Mouse (Mus musculus): ENCODE results near the gene Smyd3. TPM values are rescaled to one million over a fixed set of nuclear protein-coding genes. Genes with fewer than 3 reads are reported as not detected.
"Not testable (repeated sequence)": the region's sequence is repeated elsewhere in the genome, so short reads cannot be mapped to it uniquely, and the experiment has no call there.

Smyd3 gene
- polyA plus RNA-seq, 1 experiment from 2014 or later: 18.8 TPM

GRCm38 (mm10) chr1:179548996-179549752 is 31.3 kb upstream of the Smyd3 start:
- Histone ChIP-seq H3K36me3 (no peaks in the 10 kb centered on the region), H3K4me1 (peaks cover 25% of the 10 kb centered on the region), H3K4me2 (replicated peaks) (no peak overlapping the region), H3K4me3 (no peak overlapping the region), H3K9ac (no peak overlapping the region), H3K9me3 (no peaks in the 10 kb centered on the region), H3K27ac (no peak overlapping the region), H3K27me3 (replicated peaks) (no peaks in the 10 kb centered on the region)
- no peak for ATAC-seq (ENCODE audit: low FRiP score, low read depth)
- 91% methylated on average over 5 of the region's 5 CpGs for WGBS

- Histone ChIP-seq H3K4me2 (replicated peaks) (peak overlapping the region; percentile 86), H3K9ac (0 out of 2 replicates have a peak overlapping the region, but pooled peaks have one; percentile 17), H3K4me3 (0 out of 2 replicates have a peak overlapping the region, but pooled peaks have one; percentile 7), H3K27me3 (replicated peaks) (no peaks in the 10 kb centered on the region), H3K9me3 (no peaks in the 10 kb centered on the region), H3K27ac (no peak overlapping the region), H3K4me1 (peaks cover 26% of the 10 kb centered on the region), H3K36me3 (no peaks in the 10 kb centered on the region)
- ATAC-seq (ENCODE audit: low FRiP score, low read depth): no peak
- 67% methylated on average over 11 of the region's 11 CpGs for WGBS
These were observed 30.4 kb upstream of the Smyd3 start for GRCm38 (mm10) chr1:179548220-179548619.

- 16% methylated on average over 5 of the region's 5 CpGs for WGBS
- Histone ChIP-seq H3K4me2 (replicated peaks) (peak overlapping the region; percentile 86), H3K9me3 (no peaks in the 10 kb centered on the region), H3K27me3 (replicated peaks) (no peaks in the 10 kb centered on the region), H3K4me1 (peaks cover 26% of the 10 kb centered on the region), H3K36me3 (no peaks in the 10 kb centered on the region), H3K4me3 (peak overlapping the region; percentile 71), H3K9ac (peak overlapping the region; percentile 65), H3K27ac (no peak overlapping the region)
- ATAC-seq (ENCODE audit: low FRiP score, low read depth): no peak
These were observed 29.3 kb upstream of the Smyd3 start for GRCm38 (mm10) chr1:179547176-179547575.

GRCm38 (mm10) chr1:179546551-179546917 is 28.7 kb upstream of the Smyd3 start:
- Histone ChIP-seq H3K4me3 (peak overlapping the region; percentile 71), H3K27ac (peak overlapping the region; percentile 90), H3K27me3 (replicated peaks) (no peaks in the 10 kb centered on the region), H3K9me3 (no peaks in the 10 kb centered on the region), H3K4me2 (replicated peaks) (peak overlapping the region; percentile 86), H3K4me1 (peaks cover 26% of the 10 kb centered on the region), H3K36me3 (no peaks in the 10 kb centered on the region; the same call in 1 of the 2 replicates), H3K9ac (peak overlapping the region; percentile 65)
- ATAC-seq (ENCODE audit: low FRiP score, low read depth): peak; percentile 84
- WGBS: under 1% methylated on average over 44 of the region's 44 CpGs

GRCm38 (mm10) chr1:179545768-179546550 is 28.1 kb upstream of the Smyd3 start, which contains the start of the genes Tfb2m and Cnst:
Tfb2m (minus strand) TSS chr1:179546267.
Cnst (plus strand) TSS chr1:179546370.
- Histone ChIP-seq H3K9ac (peak within 1 kb of the TSS; percentile 65), H3K27ac (peak within 1 kb of the TSS; percentile 90), H3K4me1 (peaks cover 26% of the 10 kb centered on the region), H3K4me3 (peak within 1 kb of the TSS; percentile 71), H3K4me2 (replicated peaks) (peak within 1 kb of the TSS; percentile 86)
- H3K27me3 ChIP-seq (replicated peaks); H3K9me3 ChIP-seq; H3K36me3 ChIP-seq: not testable (repeated sequence)
- ATAC-seq (ENCODE audit: low FRiP score, low read depth): peak; percentile 99
- under 1% methylated on average over 69 of the region's 69 CpGs for WGBS

- ATAC-seq (ENCODE audit: low FRiP score, low read depth): no peak
- Histone ChIP-seq H3K27ac (no peak overlapping the region), H3K9me3 (no peaks in the 10 kb centered on the region), H3K27me3 (replicated peaks) (no peaks in the 10 kb centered on the region), H3K4me2 (replicated peaks) (no peak overlapping the region), H3K4me3 (no peak overlapping the region), H3K36me3 (peaks cover 10% of the 10 kb centered on the region), H3K4me1 (peaks cover 11% of the 10 kb centered on the region), H3K9ac (no peak overlapping the region)
- WGBS: 66% methylated on average over 3 of the region's 3 CpGs
These were observed 23.7 kb upstream of the Smyd3 start for GRCm38 (mm10) chr1:179541502-179541901.

GRCm38 (mm10) chr1:179539887-179540286 is 22.0 kb upstream of the Smyd3 start:
- Histone ChIP-seq H3K9me3 (no peaks in the 10 kb centered on the region), H3K4me1 (peaks cover 5% of the 10 kb centered on the region), H3K4me3 (no peak overlapping the region), H3K9ac (no peak overlapping the region), H3K27ac (no peak overlapping the region), H3K36me3 (peaks cover 12% of the 10 kb centered on the region), H3K27me3 (replicated peaks) (no peaks in the 10 kb centered on the region), H3K4me2 (replicated peaks) (no peak overlapping the region)
- 81% methylated on average over 3 of the region's 3 CpGs for WGBS
- ATAC-seq (ENCODE audit: low FRiP score, low read depth): no peak

- Histone ChIP-seq H3K9ac (no peak overlapping the region), H3K4me2 (replicated peaks) (no peak overlapping the region), H3K27me3 (replicated peaks) (no peaks in the 10 kb centered on the region), H3K9me3 (no peaks in the 10 kb centered on the region), H3K36me3 (peaks cover 14% of the 10 kb centered on the region), H3K27ac (no peak overlapping the region), H3K4me1 (no peaks in the 10 kb centered on the region), H3K4me3 (no peak overlapping the region)
- 94% methylated on average over 3 of the region's 3 CpGs for WGBS
- no peak for ATAC-seq (ENCODE audit: low FRiP score, low read depth)
These were observed 21.2 kb upstream of the Smyd3 start for GRCm38 (mm10) chr1:179539054-179539453.

- Histone ChIP-seq H3K4me1 (peaks cover 4% of the 10 kb centered on the region; the same call in 1 of the 2 replicates), H3K36me3 (no peaks in the 10 kb centered on the region), H3K27me3 (replicated peaks) (no peaks in the 10 kb centered on the region), H3K9ac (no peak overlapping the region), H3K27ac (no peak overlapping the region), H3K4me2 (replicated peaks) (no peak overlapping the region), H3K9me3 (no peaks in the 10 kb centered on the region), H3K4me3 (no peak overlapping the region)
- no peak for ATAC-seq (ENCODE audit: low FRiP score, low read depth)
- WGBS: 86% methylated on average over 3 of the region's 3 CpGs
These were observed 2.1 kb upstream of the Smyd3 start for GRCm38 (mm10) chr1:179519901-179520300.

GRCm38 (mm10) chr1:179516941-179517712 is 714 bp downstream of the Smyd3 start:
- WGBS: 1% methylated on average over 21 of the region's 21 CpGs
- Histone ChIP-seq H3K4me2 (replicated peaks) (peak overlapping the region; percentile 100), H3K9me3 (no peaks in the 10 kb centered on the region), H3K36me3 (no peaks in the 10 kb centered on the region), H3K4me1 (peaks cover 4% of the 10 kb centered on the region; the same call in 1 of the 2 replicates), H3K9ac (peak overlapping the region; percentile 66), H3K4me3 (peak overlapping the region; percentile 66), H3K27ac (no peak overlapping the region), H3K27me3 (replicated peaks) (no peaks in the 10 kb centered on the region)
- ATAC-seq (ENCODE audit: low FRiP score, low read depth): peak; percentile 74

GRCm38 (mm10) chr1:179511895-179512294 is 5.9 kb downstream of the Smyd3 start:
- 86% methylated on average over 7 of the region's 7 CpGs for WGBS
- H3K9me3 ChIP-seq: no peaks in the 10 kb centered on the region

More at GRCm38 (mm10) chr1:179511895-179512294, 5.9 kb downstream of the Smyd3 start:
- no peaks in the 10 kb centered on the region for H3K36me3 ChIP-seq
- H3K4me2 ChIP-seq (replicated peaks): no peak overlapping the region
- H3K27me3 ChIP-seq (replicated peaks): no peaks in the 10 kb centered on the region
- H3K9ac ChIP-seq: no peak overlapping the region
- ATAC-seq (ENCODE audit: low FRiP score, low read depth): no peak
- H3K27ac ChIP-seq: no peak overlapping the region
- no peak overlapping the region for H3K4me3 ChIP-seq
- H3K4me1 ChIP-seq: peaks cover 2% of the 10 kb centered on the region; the same call in 1 of the 2 replicates
